Mouse (Mus musculus) hindbrain, embryonic 15.5 days (tissue): ENCODE data around the gene Tpp1. TPM values are rescaled to one million over a fixed set of nuclear protein-coding genes. Genes with fewer than 3 reads are reported as not detected.
"Not testable (repeated sequence)": the region's sequence is repeated elsewhere in the genome, so short reads cannot be mapped to it uniquely, and the experiment has no call there.

Source experiments
- ATAC-seq: fragments of 200-750 bp; cut with Nextera tagmentation; 2 replicates; pipeline ENCODE4 v1.8.0; 2017; ENCODE audit warnings: low read depth, moderate number of reproducible peaks, moderate TSS enrichment; ENCODE audit not compliant: low FRiP score
- H3K27ac ChIP-seq: fragments of 300-500 bp; sonication (generic); replicated peaks from 2 replicates; pipeline ENCODE4 v1.5.1; 2015; ENCODE audit warnings: mild to moderate bottlenecking, inconsistent platforms
- H3K27me3 ChIP-seq: fragments of 300-500 bp; sonication (generic); 2 replicates; pipeline ENCODE4 v1.6.1; 2015; ENCODE audit warnings: control low read depth, inconsistent platforms
- H3K36me3 ChIP-seq: fragments of 300-500 bp; sonication (generic); 2 replicates; pipeline ENCODE4 v1.6.1; 2015; ENCODE audit warnings: control low read depth, inconsistent platforms
- H3K4me1 ChIP-seq: fragments of 300-500 bp; sonication (generic); replicated peaks from 2 replicates; pipeline ENCODE4 v1.6.1; 2015; ENCODE audit warnings: control low read depth, inconsistent platforms
- H3K4me2 ChIP-seq: fragments of 300-500 bp; sonication (generic); 2 replicates; pipeline ENCODE4 v1.6.1; 2015; ENCODE audit warnings: moderate library complexity, mild to moderate bottlenecking, inconsistent platforms
- H3K4me3 ChIP-seq: fragments of 300-500 bp; sonication (generic); 2 replicates; pipeline ENCODE4 v1.5.1; 2015; ENCODE audit warnings: mild to moderate bottlenecking, inconsistent platforms
- H3K9ac ChIP-seq: fragments of 300-500 bp; sonication (generic); 2 replicates; pipeline ENCODE4 v1.6.1; 2015; ENCODE audit warnings: inconsistent platforms
- H3K9me3 ChIP-seq: fragments of 300-500 bp; sonication (generic); 2 replicates; pipeline ENCODE4 v1.6.1; 2016; ENCODE audit warnings: control low read depth, inconsistent platforms
- WGBS: fragments of 180-500 bp; shearing (Covaris S2); methylation state at CpG from one replicate; pipeline ENCODE4 v1.1.7; 2015; 5-methylcytosine and 5-hydroxymethylcytosine counted together
- polyA plus RNA-seq: library from polyadenylated mRNA; unstranded; fragments of >200 nt; fragmentation: Nextera tagmentation; extraction: Ambion mirVana; gene quantifications from 2 replicates; pipeline ENCODE4 v1.2.1, GENCODE M21; 2015

Gene Tpp1
- polyA plus RNA-seq, 1 experiment from 2014 or later, result 46.2 TPM

GRCm38 (mm10) chr7:105752716-105753115 is 681 bp upstream of the Tpp1 start:
- no peak overlapping the region for H3K4me3 ChIP-seq
- H3K9ac ChIP-seq, result no peak overlapping the region
- H3K27me3 ChIP-seq, result no peaks in the 10 kb centered on the region
- no peaks in the 10 kb centered on the region for H3K9me3 ChIP-seq
- H3K4me1 ChIP-seq, result peaks cover 17% of the 10 kb centered on the region
- no peak; the same call in none of the 2 replicates for ATAC-seq
- H3K36me3 ChIP-seq, result peaks cover 51% of the 10 kb centered on the region
- H3K4me2 ChIP-seq, result no peak overlapping the region
- 0 out of 2 replicates have a peak overlapping the region, but pooled peaks have one; percentile 54 for H3K27ac ChIP-seq
- WGBS, result 86% methylated on average over 2 of the region's 2 CpGs

GRCm38 (mm10) chr7:105747776-105748175 is 4.3 kb downstream of the Tpp1 start:
- Histone ChIP-seq H3K36me3 (peaks cover 6% of the 10 kb centered on the region), H3K9ac (no peak overlapping the region), H3K27ac (no peak overlapping the region), H3K4me1 (peaks cover 32% of the 10 kb centered on the region), H3K9me3 (no peaks in the 10 kb centered on the region), H3K4me2 (no peak overlapping the region), H3K4me3 (no peak overlapping the region), H3K27me3 (no peaks in the 10 kb centered on the region)
- 85% methylated on average over 2 of the region's 2 CpGs for WGBS
- ATAC-seq, result no peak

- H3K27me3 ChIP-seq, result no peaks in the 10 kb centered on the region
- H3K27ac ChIP-seq, result peak within 1 kb of the TSS; percentile 88
- peak within 1 kb of the TSS; percentile 97 for H3K4me3 ChIP-seq
- no peaks in the 10 kb centered on the region for H3K9me3 ChIP-seq
- peak within 1 kb of the TSS; percentile 89 for H3K9ac ChIP-seq
- under 1% methylated on average over 67 of the region's 67 CpGs for WGBS
- H3K36me3 ChIP-seq, result peaks cover 29% of the 10 kb centered on the region
- ATAC-seq, result peak; percentile 96
- H3K4me1 ChIP-seq, result peaks cover 19% of the 10 kb centered on the region
- peak within 1 kb of the TSS; percentile 97 for H3K4me2 ChIP-seq
Observed at GRCm38 (mm10) chr7:105743926-105744590, 8.0 kb downstream of the Tpp1 start, which contains the start of gene Taf10. Taf10 (minus strand) TSS chr7:105744361.

GRCm38 (mm10) chr7:105743246-105743925 is 8.6 kb downstream of the Tpp1 start:
- peak overlapping the region; percentile 97 for H3K4me3 ChIP-seq
- peaks cover 25% of the 10 kb centered on the region for H3K4me1 ChIP-seq
- peak overlapping the region; percentile 88 for H3K27ac ChIP-seq
- peak overlapping the region; percentile 97 for H3K4me2 ChIP-seq
- H3K9me3 ChIP-seq, H3K27me3 ChIP-seq, ATAC-seq: not testable (repeated sequence)
- H3K36me3 ChIP-seq, result peaks cover 29% of the 10 kb centered on the region
- WGBS, result 36% methylated on average over 20 of the region's 20 CpGs
- peak overlapping the region; percentile 89 for H3K9ac ChIP-seq

- not testable (repeated sequence) for H3K9me3 ChIP-seq, ATAC-seq, H3K27me3 ChIP-seq, H3K27ac ChIP-seq, H3K9ac ChIP-seq
- peak overlapping the region; percentile 97; the same call in 1 of the 2 replicates for H3K4me3 ChIP-seq
- H3K4me1 ChIP-seq, result peaks cover 32% of the 10 kb centered on the region
- H3K36me3 ChIP-seq, result peaks cover 29% of the 10 kb centered on the region
- WGBS, result 88% methylated on average over 7 of the region's 7 CpGs
- peak overlapping the region; percentile 97; the same call in 1 of the 2 replicates for H3K4me2 ChIP-seq
Observed at GRCm38 (mm10) chr7:105742539-105743215, 9.4 kb downstream of the Tpp1 start.

- H3K9ac ChIP-seq, result no peak overlapping the region
- peaks cover 29% of the 10 kb centered on the region for H3K36me3 ChIP-seq
- peaks cover 39% of the 10 kb centered on the region for H3K4me1 ChIP-seq
- WGBS, result 93% methylated on average over 9 of the region's 9 CpGs
- no peak overlapping the region for H3K4me2 ChIP-seq
- H3K4me3 ChIP-seq, result no peak overlapping the region
- no peak for ATAC-seq
- no peaks in the 10 kb centered on the region for H3K9me3 ChIP-seq
- H3K27me3 ChIP-seq, result no peaks in the 10 kb centered on the region
- no peak overlapping the region for H3K27ac ChIP-seq
Observed at GRCm38 (mm10) chr7:105741978-105742377, 10.1 kb downstream of the Tpp1 start.

GRCm38 (mm10) chr7:105740851-105741250 is 11.2 kb downstream of the Tpp1 start:
- H3K4me3 ChIP-seq, result no peak overlapping the region
- peaks cover 29% of the 10 kb centered on the region for H3K36me3 ChIP-seq
- no peaks in the 10 kb centered on the region for H3K27me3 ChIP-seq
- ATAC-seq, result no peak
- H3K4me2 ChIP-seq, result no peak overlapping the region
- H3K4me1 ChIP-seq, result peaks cover 41% of the 10 kb centered on the region
- no peak overlapping the region for H3K9ac ChIP-seq
- WGBS, result 86% methylated on average over 6 of the region's 6 CpGs
- no peak overlapping the region for H3K27ac ChIP-seq
- H3K9me3 ChIP-seq, result no peaks in the 10 kb centered on the region

GRCm38 (mm10) chr7:105740089-105740795 is 11.8 kb downstream of the Tpp1 start:
- H3K4me1 ChIP-seq, result peaks cover 47% of the 10 kb centered on the region
- no peaks in the 10 kb centered on the region for H3K27me3 ChIP-seq
- no peak overlapping the region for H3K9ac ChIP-seq
- no peak overlapping the region for H3K4me3 ChIP-seq
- WGBS, result 75% methylated on average over 13 of the region's 13 CpGs
- H3K36me3 ChIP-seq, result peaks cover 29% of the 10 kb centered on the region
- H3K4me2 ChIP-seq, result no peak overlapping the region
- H3K9me3 ChIP-seq, result no peaks in the 10 kb centered on the region
- no peak overlapping the region for H3K27ac ChIP-seq
- ATAC-seq, result no peak

GRCm38 (mm10) chr7:105738948-105739347 is 13.1 kb downstream of the Tpp1 start:
- Histone ChIP-seq H3K27me3 (no peaks in the 10 kb centered on the region), H3K4me2 (peak overlapping the region; percentile 89), H3K4me3 (no peak overlapping the region; the same call in 1 of the 2 replicates), H3K4me1 (peaks cover 46% of the 10 kb centered on the region), H3K9me3 (no peaks in the 10 kb centered on the region), H3K36me3 (peaks cover 36% of the 10 kb centered on the region), H3K9ac (no peak overlapping the region), H3K27ac (peak overlapping the region; percentile 53; the same call in 1 of the 2 replicates)
- ATAC-seq, result no peak
- WGBS, result 33% methylated on average over 3 of the region's 3 CpGs

GRCm38 (mm10) chr7:105738286-105738685 is 13.7 kb downstream of the Tpp1 start:
- ATAC-seq, result no peak
- H3K4me2 ChIP-seq, result peak overlapping the region; percentile 89
- 89% methylated on average over 2 of the region's 2 CpGs for WGBS
- peak overlapping the region; percentile 73; the same call in 1 of the 2 replicates for H3K4me3 ChIP-seq
- no peaks in the 10 kb centered on the region for H3K9me3 ChIP-seq
- peaks cover 42% of the 10 kb centered on the region for H3K36me3 ChIP-seq
- H3K9ac ChIP-seq, result no peak overlapping the region
- H3K4me1 ChIP-seq, result peaks cover 41% of the 10 kb centered on the region
- H3K27me3 ChIP-seq, result no peaks in the 10 kb centered on the region
- no peak overlapping the region for H3K27ac ChIP-seq

GRCm38 (mm10) chr7:105737648-105738047 is 14.4 kb downstream of the Tpp1 start:
- Histone ChIP-seq H3K27ac (no peak overlapping the region), H3K4me3 (peak overlapping the region; percentile 73), H3K9me3 (no peaks in the 10 kb centered on the region), H3K9ac (peak overlapping the region; percentile 82; the same call in 1 of the 2 replicates), H3K4me1 (peaks cover 35% of the 10 kb centered on the region), H3K4me2 (peak overlapping the region; percentile 89), H3K27me3 (no peaks in the 10 kb centered on the region), H3K36me3 (peaks cover 44% of the 10 kb centered on the region)
- 29% methylated on average over 3 of the region's 3 CpGs for WGBS
- ATAC-seq, result no peak
